Mouse (Mus musculus): ENCODE results near the gene Cd53.

Gene Cd53

GRCm38 (mm10) chr3:106789930-106790329 lies at the start of gene Cd53:
Cd53 (minus strand) TSS chr3:106790149.
- DNase-seq: peak in 1 of 2 experiments; percentile 5

GRCm38 (mm10) chr3:106832107-106832506 lies 42.2 kb upstream of the Cd53 start:
- DNase-seq: peak in 1 of 2 experiments; percentile 12

GRCm38 (mm10) chr3:106826187-106826586 lies 36.2 kb upstream of the Cd53 start, which contains the start of gene Olfr266:
Olfr266 (minus strand) TSS chr3:106826287.
- DNase-seq: no peak

- no peak for DNase-seq
These were observed 27.7 kb upstream of the Cd53 start for GRCm38 (mm10) chr3:106817676-106818075.

GRCm38 (mm10) chr3:106808972-106809695 lies 19.2 kb upstream of the Cd53 start:
- no peak for DNase-seq

GRCm38 (mm10) chr3:106798079-106798478 lies 8.1 kb upstream of the Cd53 start:
- no peak for DNase-seq

GRCm38 (mm10) chr3:106788440-106788887 lies 1.5 kb downstream of the Cd53 start:
- DNase-seq: peak in 1 of 2 experiments; percentile 30

GRCm38 (mm10) chr3:106787972-106788371 lies 2.0 kb downstream of the Cd53 start:
- no peak for DNase-seq

GRCm38 (mm10) chr3:106785130-106785529 lies 4.8 kb downstream of the Cd53 start:
- DNase-seq: no peak

- no peak for DNase-seq
These were observed 18.1 kb downstream of the Cd53 start for GRCm38 (mm10) chr3:106771834-106772233.

GRCm38 (mm10) chr3:106755898-106756297 lies 34.1 kb downstream of the Cd53 start:
- no peak for DNase-seq

- peak; percentile 77 to 81 for DNase-seq
These were observed 67.7 kb downstream of the Cd53 start for GRCm38 (mm10) chr3:106722028-106722945.

- peak; percentile 97 to 98 for DNase-seq
These were observed 68.4 kb downstream of the Cd53 start for GRCm38 (mm10) chr3:106721397-106722027.

All from kidney, adult 8-10 months (tissue).